Mouse (Mus musculus) C2C12 (cell line): ENCODE results near the gene Cenpi.

Experiments
- CEBPB ChIP-seq: IDR thresholded peaks from one replicate; pipeline ENCODE4 v1.6.1; 2011; ENCODE audit warnings: low read depth, mild to moderate bottlenecking, control low read depth, moderate library complexity
- CTCF ChIP-seq: IDR thresholded peaks from one replicate; pipeline ENCODE4 v1.5.1; 2011; ENCODE audit not compliant: control insufficient read depth, insufficient read depth, insufficient read length
- MAX ChIP-seq: IDR thresholded peaks from one replicate; pipeline ENCODE4 v1.6.1; 2011; ENCODE audit warnings: mild to moderate bottlenecking, control low read depth
- MYOG ChIP-seq: IDR thresholded peaks from one replicate; pipeline ENCODE4 v1.6.1; 2011; ENCODE audit not compliant: control insufficient read depth, insufficient read length; ENCODE audit errors: extremely low read depth
- USF1 ChIP-seq: IDR thresholded peaks from one replicate; pipeline ENCODE4 v1.6.1; 2011; ENCODE audit warnings: low read depth, mild to moderate bottlenecking, control low read depth, moderate library complexity

DNA sequence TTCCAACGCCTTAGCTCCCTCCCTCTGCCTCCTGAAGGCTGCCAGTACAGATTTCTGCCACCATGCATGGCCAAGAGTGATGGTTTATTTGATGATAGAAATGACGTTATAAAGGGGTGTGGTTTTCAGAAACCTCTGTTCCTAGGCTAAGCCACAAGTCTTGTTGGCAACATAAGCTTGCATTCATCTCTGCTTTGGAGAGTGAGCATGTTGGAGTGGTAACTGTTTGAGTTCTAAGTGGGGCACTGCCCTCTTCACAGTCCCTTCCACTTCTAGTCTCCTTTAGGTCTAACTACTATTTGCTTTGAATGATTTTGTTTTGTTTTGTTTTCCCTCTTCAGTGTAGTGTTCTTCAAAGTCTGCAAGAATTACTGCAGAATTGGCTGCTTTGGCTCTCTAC lies 34.9 kb downstream of the Cenpi start:
- TF ChIP-seq CTCF (no peak), CEBPB (no peak), MAX (no peak), USF1 (no peak), MYOG (no peak)
